Mouse (Mus musculus) retina, adult 2 months (tissue): Measurements from ENCODE around the gene Gm11096.

ENCODE experiments used
- DNase-seq: peaks from one replicate; pipeline ENCODE4 v3.0.0-alpha.2; 2012; ENCODE audit warnings: low read depth, low spot score

Gm11096 gene

GRCm38 (mm10) chr17:81441463-81441862 is at the start of gene Gm11096:
Gene Gm11096 (plus strand): TSS chr17:81441763.
- no peak for DNase-seq

- no peak for DNase-seq
Measured at GRCm38 (mm10) chr17:81393040-81393439, 48.5 kb upstream of the Gm11096 start.

- DNase-seq = no peak
Measured at GRCm38 (mm10) chr17:81394124-81394523, 47.4 kb upstream of the Gm11096 start.

GRCm38 (mm10) chr17:81397434-81397833 is 44.1 kb upstream of the Gm11096 start:
- DNase-seq = no peak

- no peak for DNase-seq
Measured at GRCm38 (mm10) chr17:81400377-81400776, 41.2 kb upstream of the Gm11096 start.

- no peak for DNase-seq
Measured at GRCm38 (mm10) chr17:81402636-81403035, 38.9 kb upstream of the Gm11096 start.

GRCm38 (mm10) chr17:81403121-81403520 is 38.4 kb upstream of the Gm11096 start:
- no peak for DNase-seq

- DNase-seq = no peak
Measured at GRCm38 (mm10) chr17:81404225-81404624, 37.3 kb upstream of the Gm11096 start.

- DNase-seq = no peak
Measured at GRCm38 (mm10) chr17:81412736-81413135, 28.8 kb upstream of the Gm11096 start.

GRCm38 (mm10) chr17:81416361-81417114 is 25.0 kb upstream of the Gm11096 start:
- DNase-seq = no peak

GRCm38 (mm10) chr17:81419802-81420459 is 21.6 kb upstream of the Gm11096 start:
- DNase-seq = no peak

GRCm38 (mm10) chr17:81424256-81424912 is 17.2 kb upstream of the Gm11096 start:
- DNase-seq = no peak

- no peak for DNase-seq
Measured at GRCm38 (mm10) chr17:81427245-81427644, 14.3 kb upstream of the Gm11096 start.

GRCm38 (mm10) chr17:81432733-81433132 is 8.8 kb upstream of the Gm11096 start:
- no peak for DNase-seq

GRCm38 (mm10) chr17:81433148-81433547 is 8.4 kb upstream of the Gm11096 start:
- DNase-seq = no peak

GRCm38 (mm10) chr17:81455269-81455668 is 13.7 kb downstream of the Gm11096 start:
- no peak for DNase-seq

GRCm38 (mm10) chr17:81455977-81456376 is 14.4 kb downstream of the Gm11096 start:
- DNase-seq = no peak

GRCm38 (mm10) chr17:81459379-81459778 is 17.8 kb downstream of the Gm11096 start:
- no peak for DNase-seq

- DNase-seq = no peak
Measured at GRCm38 (mm10) chr17:81468941-81469340, 27.4 kb downstream of the Gm11096 start.

- no peak for DNase-seq
Measured at GRCm38 (mm10) chr17:81473363-81473762, 31.8 kb downstream of the Gm11096 start.

- no peak for DNase-seq
Measured at GRCm38 (mm10) chr17:81477420-81477819, 35.9 kb downstream of the Gm11096 start.

- DNase-seq = no peak
Measured at GRCm38 (mm10) chr17:81479807-81480206, 38.2 kb downstream of the Gm11096 start.
